Mouse (Mus musculus): ENCODE measurements around the gene Tnfaip6.

GRCm38 (mm10) chr2:52071241-52071991, 33.6 kb downstream of the Tnfaip6 start:
- TF ChIP-seq POLR2A (IDR thresholded peaks at IDR 0.05; ENCODE audit: low read depth, low read length) (no peak), CTCF (IDR thresholded peaks at IDR 0.05; ENCODE audit: borderline replicate concordance, insufficient read depth, low read length) (no peak)

All from embryonic fibroblast, embryonic 13.5 days (primary cell).